Mouse (Mus musculus): ENCODE measurements around the gene Mob3a. TPM values are rescaled to one million over a fixed set of nuclear protein-coding genes. Genes with fewer than 3 reads are reported as not detected.

The Mob3a gene
- total and polyA plus RNA-seq, 3 experiments: 7.4 to 13.6 (median 7.6) TPM

DNA sequence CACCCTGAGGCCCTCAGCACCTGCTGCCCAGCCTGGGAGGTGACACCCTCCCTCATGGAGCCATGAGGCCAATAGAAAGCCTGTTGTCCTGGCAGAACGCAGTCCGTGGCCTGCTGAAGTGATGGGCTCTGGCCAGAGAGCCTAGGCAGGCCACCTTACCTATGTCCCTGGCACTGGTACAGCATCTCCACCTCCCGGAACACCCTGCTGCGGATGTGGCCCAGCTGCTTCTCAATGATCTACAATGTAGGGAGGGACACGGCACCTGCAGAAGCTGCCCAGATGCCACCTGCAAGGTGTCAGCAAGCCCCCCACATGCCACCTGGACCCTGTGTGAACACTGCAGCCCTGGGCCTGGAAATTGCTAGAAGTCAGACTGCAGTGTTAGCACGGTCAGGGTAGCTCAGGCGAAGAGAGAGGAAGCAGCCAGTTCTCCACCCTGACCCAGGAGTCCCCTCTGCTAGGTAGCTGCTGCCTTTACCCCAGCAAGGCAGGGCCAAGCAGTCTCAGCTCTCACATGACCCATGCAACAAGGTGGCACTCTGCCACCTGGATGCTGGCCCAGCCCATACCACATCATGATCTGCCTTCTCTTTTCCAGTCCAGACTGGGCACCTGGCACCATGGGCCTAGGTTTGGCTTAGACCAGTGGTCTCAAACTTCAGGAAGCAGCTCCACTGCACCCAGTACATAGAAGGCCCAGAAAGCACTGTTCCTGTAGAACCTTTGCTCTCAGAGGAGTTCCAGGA, 31.9 kb downstream of the Mob3a start:
- 67% methylated on average over 7 of the region's 7 CpGs for WGBS
- peak; percentile 79 to 87 for DNase-seq
- Histone ChIP-seq H3K4me3 (no peak overlapping the region), H3K27me3 (ENCODE audit: control insufficient read depth, insufficient read depth, low read length) (no peaks in the 10 kb centered on the region), H3K4me1 (ENCODE audit: control insufficient read depth, insufficient read depth, low read length) (peaks cover 49% of the 10 kb centered on the region), H3K79me2 (replicated peaks; ENCODE audit: control insufficient read depth, insufficient read depth, low read length) (peaks cover 6% of the 10 kb centered on the region), H3K36me3 (ENCODE audit: control insufficient read depth, insufficient read depth, low read length) (peaks cover 33% of the 10 kb centered on the region), H3K9ac (ENCODE audit: low read depth, low read length) (peak overlapping the region; percentile 36), H3K27ac (peak overlapping the region; percentile 97)
- no peak for TF ChIP-seq CTCF (IDR thresholded peaks at IDR 0.05)
- peak; percentile 57; the same call in 1 of the 2 replicates for TF ChIP-seq EP300 (IDR thresholded peaks at IDR 0.05; ENCODE audit: insufficient read depth, low read depth, low read length)
- 0 out of 2 replicates have a peak, but pooled peaks have one; percentile 17 for TF ChIP-seq POLR2A (IDR thresholded peaks at IDR 0.05; ENCODE audit: insufficient read depth, low read depth, low read length)
- intact Hi-C loops (cut with DNase I): no loop called here

DNA sequence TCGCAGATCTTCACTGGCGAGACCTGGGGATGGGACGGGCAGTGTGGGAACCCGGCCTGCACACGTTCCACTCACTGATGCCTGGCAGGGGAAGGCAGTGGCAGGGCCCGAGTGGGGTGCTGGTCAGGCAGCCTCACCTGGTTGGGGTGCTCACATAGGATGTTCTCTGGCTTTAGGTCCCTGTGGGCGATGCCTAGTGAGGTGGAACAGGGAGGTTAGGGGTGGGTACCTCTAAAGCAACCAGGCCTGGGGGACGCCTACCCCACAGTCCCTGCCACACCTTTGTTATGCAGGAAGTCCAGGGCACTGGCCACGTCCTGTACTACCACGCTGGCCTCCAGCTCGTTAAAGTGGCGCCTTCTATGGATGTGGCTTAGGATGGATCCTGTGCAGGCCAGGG, 32.8 kb downstream of the Mob3a start:
- H3K36me3 ChIP-seq (ENCODE audit: control insufficient read depth, insufficient read depth, low read length): peaks cover 33% of the 10 kb centered on the region

DNA sequence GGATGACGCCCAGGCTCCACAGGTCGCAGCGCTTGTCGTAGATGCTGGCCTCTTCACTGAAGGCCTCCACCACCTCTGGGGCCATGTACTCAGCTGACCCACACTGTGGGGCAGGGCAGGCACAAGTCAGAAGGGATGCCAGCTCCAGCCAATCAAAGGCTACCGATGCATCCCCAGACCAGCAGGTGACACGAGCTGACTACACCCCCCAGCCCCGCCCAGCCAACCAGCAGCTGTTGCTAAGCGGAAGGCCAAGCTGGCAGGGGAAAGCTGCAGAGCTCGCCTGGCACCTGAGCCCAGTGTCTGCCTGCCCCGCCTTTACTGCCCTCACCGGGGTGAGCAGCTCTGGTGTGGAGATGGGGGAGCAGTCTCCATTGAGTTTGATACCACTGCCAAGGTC, 33.2 kb downstream of the Mob3a start:
- Histone ChIP-seq H3K79me2 (replicated peaks; ENCODE audit: control insufficient read depth, insufficient read depth, low read length) (peaks cover 5% of the 10 kb centered on the region), H3K36me3 (ENCODE audit: control insufficient read depth, insufficient read depth, low read length) (peaks cover 33% of the 10 kb centered on the region), H3K4me3 (no peak overlapping the region), H3K27me3 (ENCODE audit: control insufficient read depth, insufficient read depth, low read length) (no peaks in the 10 kb centered on the region), H3K27ac (peak overlapping the region; percentile 97), H3K9ac (ENCODE audit: low read depth, low read length) (no peak overlapping the region), H3K4me1 (ENCODE audit: control insufficient read depth, insufficient read depth, low read length) (peaks cover 50% of the 10 kb centered on the region)
- TF ChIP-seq EP300 (IDR thresholded peaks at IDR 0.05; ENCODE audit: insufficient read depth, low read depth, low read length) (no peak), POLR2A (IDR thresholded peaks at IDR 0.05; ENCODE audit: insufficient read depth, low read depth, low read length) (no peak), CTCF (IDR thresholded peaks at IDR 0.05) (no peak)
- intact Hi-C loops (cut with DNase I): no loop called here
- DNase-seq: peak; percentile 61 to 71
- 64% methylated on average over 11 of the region's 11 CpGs for WGBS

More for the DNA sequence above, 32.8 kb downstream of the Mob3a start:
- WGBS: 74% methylated on average over 12 of the region's 12 CpGs
- Histone ChIP-seq H3K27me3 (ENCODE audit: control insufficient read depth, insufficient read depth, low read length) (no peaks in the 10 kb centered on the region), H3K79me2 (replicated peaks; ENCODE audit: control insufficient read depth, insufficient read depth, low read length) (peaks cover 6% of the 10 kb centered on the region), H3K4me3 (no peak overlapping the region), H3K27ac (peak overlapping the region; percentile 97), H3K4me1 (ENCODE audit: control insufficient read depth, insufficient read depth, low read length) (peaks cover 51% of the 10 kb centered on the region), H3K9ac (ENCODE audit: low read depth, low read length) (no peak overlapping the region)
- DNase-seq: peak in 1 of 2 experiments; percentile 33
- intact Hi-C loops (cut with DNase I): no loop called here
- TF ChIP-seq CTCF (IDR thresholded peaks at IDR 0.05) (no peak), EP300 (IDR thresholded peaks at IDR 0.05; ENCODE audit: insufficient read depth, low read depth, low read length) (no peak), POLR2A (IDR thresholded peaks at IDR 0.05; ENCODE audit: insufficient read depth, low read depth, low read length) (0 out of 2 replicates have a peak, but pooled peaks have one; percentile 18)

DNA sequence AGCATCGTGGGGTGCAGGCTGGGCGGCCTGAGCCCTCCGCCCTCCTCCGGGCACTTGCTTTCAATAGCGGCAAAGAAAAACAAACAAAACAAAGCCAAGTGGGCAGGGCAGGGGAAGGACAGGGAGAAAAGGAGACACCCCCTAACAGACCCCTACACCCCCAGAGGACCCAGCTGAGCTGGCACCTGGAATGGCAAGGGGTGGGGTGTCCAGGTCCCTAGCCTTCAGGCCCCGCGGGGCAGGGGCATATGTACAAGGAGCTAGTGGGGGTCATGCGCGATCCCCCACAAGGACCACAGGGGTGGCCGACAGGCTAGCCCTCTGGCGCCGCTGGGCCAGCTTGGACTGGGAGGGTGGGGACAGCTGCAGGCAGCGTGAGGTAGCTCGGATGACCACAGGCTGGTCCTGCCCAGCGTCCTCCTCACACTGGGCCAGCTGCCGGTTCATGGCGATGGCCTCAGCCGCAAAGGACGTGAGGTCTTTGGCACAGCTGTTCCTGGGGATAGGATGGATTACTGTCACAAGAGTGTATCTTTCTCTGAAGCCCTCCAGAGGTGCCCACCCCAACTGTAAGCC, 34.9 kb downstream of the Mob3a start:
- Histone ChIP-seq H3K4me3 (no peak overlapping the region), H3K27me3 (ENCODE audit: control insufficient read depth, insufficient read depth, low read length) (no peaks in the 10 kb centered on the region), H3K36me3 (ENCODE audit: control insufficient read depth, insufficient read depth, low read length) (peaks cover 24% of the 10 kb centered on the region), H3K27ac (peak overlapping the region; percentile 99), H3K79me2 (replicated peaks; ENCODE audit: control insufficient read depth, insufficient read depth, low read length) (no peaks in the 10 kb centered on the region; the same call in 1 of the 2 replicates), H3K9ac (ENCODE audit: low read depth, low read length) (no peak overlapping the region; the same call in 1 of the 2 replicates), H3K4me1 (ENCODE audit: control insufficient read depth, insufficient read depth, low read length) (peaks cover 37% of the 10 kb centered on the region)
- TF ChIP-seq POLR2A (IDR thresholded peaks at IDR 0.05; ENCODE audit: insufficient read depth, low read depth, low read length) (no peak), EP300 (IDR thresholded peaks at IDR 0.05; ENCODE audit: insufficient read depth, low read depth, low read length) (no peak)
- WGBS: 71% methylated on average over 19 of the region's 19 CpGs
- no peak for DNase-seq
- intact Hi-C loops (cut with DNase I): no loop called here

DNA sequence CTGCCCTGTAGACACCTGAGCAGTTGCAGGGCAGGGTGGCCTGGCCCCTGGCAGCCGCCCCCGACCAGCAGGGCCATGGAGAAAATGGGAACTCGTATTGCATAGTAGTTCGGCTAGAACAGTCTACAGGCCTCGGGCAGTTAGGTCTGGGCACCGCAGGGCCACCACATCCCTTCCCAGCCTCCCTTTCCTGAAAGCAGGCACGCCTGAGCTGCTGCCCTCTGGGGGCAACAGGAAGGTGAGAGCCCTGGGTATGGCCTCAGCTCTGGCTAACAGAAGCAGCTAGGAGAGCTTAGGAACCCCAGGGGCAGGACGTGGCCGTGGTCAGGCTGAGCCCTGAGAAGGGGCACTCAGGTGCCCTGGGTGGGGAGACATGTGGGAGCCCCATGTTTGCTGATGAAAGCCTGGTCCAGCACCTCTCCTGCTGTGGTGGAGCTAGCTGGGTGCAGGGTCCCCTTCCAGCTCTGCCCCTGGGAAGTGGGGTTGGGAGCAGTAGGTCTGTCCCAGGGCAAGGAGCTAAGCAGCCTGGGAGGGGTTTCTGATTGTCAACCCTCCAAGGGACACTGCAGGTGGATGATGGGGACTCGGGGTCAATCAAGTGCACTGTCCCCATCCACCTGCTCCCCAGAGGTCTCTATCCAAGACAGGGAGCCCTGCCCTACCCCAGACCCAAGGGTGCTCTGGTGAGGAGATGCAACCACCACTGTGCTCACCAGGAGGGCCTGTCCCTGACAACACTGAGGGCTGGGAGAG, 35.6 kb downstream of the Mob3a start:
- H3K36me3 ChIP-seq (ENCODE audit: control insufficient read depth, insufficient read depth, low read length): peaks cover 17% of the 10 kb centered on the region
- intact Hi-C loops (cut with DNase I): no loop called here
- TF ChIP-seq EP300 (IDR thresholded peaks at IDR 0.05; ENCODE audit: insufficient read depth, low read depth, low read length) (no peak), POLR2A (IDR thresholded peaks at IDR 0.05; ENCODE audit: insufficient read depth, low read depth, low read length) (no peak), CTCF (IDR thresholded peaks at IDR 0.05) (peak; percentile 32)
- WGBS: 42% methylated on average over 10 of the region's 10 CpGs
- peak overlapping the region; percentile 99 for H3K27ac ChIP-seq
- H3K4me1 ChIP-seq (ENCODE audit: control insufficient read depth, insufficient read depth, low read length): peaks cover 32% of the 10 kb centered on the region
- H3K4me3 ChIP-seq: no peak overlapping the region
- peak overlapping the region; percentile 24; the same call in 1 of the 2 replicates for H3K9ac ChIP-seq (ENCODE audit: low read depth, low read length)
- H3K27me3 ChIP-seq (ENCODE audit: control insufficient read depth, insufficient read depth, low read length): no peaks in the 10 kb centered on the region
- H3K79me2 ChIP-seq (replicated peaks; ENCODE audit: control insufficient read depth, insufficient read depth, low read length): no peaks in the 10 kb centered on the region
- peak in 1 of 2 experiments; percentile 46 for DNase-seq
